Mouse (Mus musculus): ENCODE data around the gene Lamp1. TPM values are rescaled to one million over a fixed set of nuclear protein-coding genes. Genes with fewer than 3 reads are reported as not detected.

Gene Lamp1
- 531 TPM for polyA plus RNA-seq (2012; fragmentation: generic; extraction: Trizol)

DNA sequence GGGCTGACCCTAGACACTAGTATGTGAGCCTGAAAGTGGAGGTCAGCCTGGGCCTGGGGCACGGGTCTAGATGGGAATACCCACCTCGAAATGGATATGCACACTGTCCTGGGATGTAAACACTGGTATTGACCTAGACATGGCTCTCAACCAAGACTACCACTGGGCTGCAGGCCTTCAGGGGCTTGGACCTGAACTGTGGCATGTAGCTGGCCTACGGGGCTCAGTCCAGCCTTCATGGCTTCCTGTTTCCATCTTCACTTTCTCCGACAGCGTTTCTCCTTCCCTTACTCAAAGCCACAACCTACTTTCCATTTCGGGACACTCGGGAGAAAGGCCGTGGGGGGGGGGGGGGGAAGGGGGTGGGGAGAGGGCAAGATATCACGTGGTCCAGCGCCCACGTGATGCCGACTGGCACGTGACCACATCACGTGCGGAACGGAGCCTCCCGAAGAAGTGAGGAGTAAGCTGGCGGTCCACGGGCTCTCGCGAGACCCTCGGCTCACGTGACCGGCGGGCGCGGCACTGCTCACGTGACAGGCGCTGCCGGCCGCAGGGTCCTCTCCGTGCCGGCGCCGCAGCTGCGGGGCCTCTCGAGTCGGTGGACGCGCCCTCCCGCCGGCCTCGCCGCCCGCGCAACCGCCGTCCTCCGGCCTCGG is at the start of gene Lamp1:
TSS of gene Lamp1 (plus strand) at position 444 of the 659 bp plus-strand sequence.
- TF ChIP-seq MYOG (IDR thresholded peaks at IDR 0.05; ENCODE audit: control insufficient read depth in 1 of 3, insufficient read depth in 1 of 3, insufficient read length in 2 of 3, low read depth in 2 of 3) (peak in 1 of 3 experiments; percentile 67), TCF12 (IDR thresholded peaks at IDR 0.05; ENCODE audit: insufficient read depth, poor library complexity, severe bottlenecking) (no peak), MYOD1 (IDR thresholded peaks at IDR 0.05; ENCODE audit: control insufficient read depth in 1 of 3, insufficient read length in 2 of 3, low read depth in 2 of 3) (peak in 2 of 3 experiments; percentile 27 to 36), REST (IDR thresholded peaks at IDR 0.05; ENCODE audit: insufficient read depth, insufficient read length) (peak; percentile 30), E2F4 (IDR thresholded peaks at IDR 0.05; ENCODE audit: insufficient read depth) (no peak), TCF3 (IDR thresholded peaks at IDR 0.05; ENCODE audit: insufficient read length, low read depth) (no peak), POLR2AphosphoS2 (IDR thresholded peaks at IDR 0.05; ENCODE audit: insufficient read length, low read depth) (peak; percentile 70), MAX (IDR thresholded peaks at IDR 0.05; ENCODE audit: low read depth) (peak; percentile 68), POLR2A (IDR thresholded peaks at IDR 0.05; ENCODE audit: insufficient read length, low read depth) (peak; percentile 73), CEBPB (IDR thresholded peaks at IDR 0.05; ENCODE audit: insufficient read depth, poor library complexity, severe bottlenecking) (no peak), SRF (IDR thresholded peaks at IDR 0.05; ENCODE audit: control insufficient read depth, insufficient read length, low read depth) (no peak), USF1 (IDR thresholded peaks at IDR 0.05; ENCODE audit: low read depth) (peak; percentile 99)
- no peaks in the 10 kb centered on the region for H3K27me3 ChIP-seq (ENCODE audit: control insufficient read depth, insufficient read depth, insufficient read length)
- peak within 1 kb of the TSS; percentile 73 for H3ac ChIP-seq (ENCODE audit: control insufficient read depth, insufficient read length)
- H3K36me3 ChIP-seq (ENCODE audit: control insufficient read depth, insufficient read depth), result no peaks in the 10 kb centered on the region
- peak within 1 kb of the TSS; percentile 95 for H3K4me2 ChIP-seq (ENCODE audit: low read depth)
- H3K79me2 ChIP-seq (ENCODE audit: control insufficient read depth, insufficient read depth), result peaks cover 48% of the 10 kb centered on the region
- H3K4me3 ChIP-seq, result peak within 1 kb of the TSS; percentile 81

DNA sequence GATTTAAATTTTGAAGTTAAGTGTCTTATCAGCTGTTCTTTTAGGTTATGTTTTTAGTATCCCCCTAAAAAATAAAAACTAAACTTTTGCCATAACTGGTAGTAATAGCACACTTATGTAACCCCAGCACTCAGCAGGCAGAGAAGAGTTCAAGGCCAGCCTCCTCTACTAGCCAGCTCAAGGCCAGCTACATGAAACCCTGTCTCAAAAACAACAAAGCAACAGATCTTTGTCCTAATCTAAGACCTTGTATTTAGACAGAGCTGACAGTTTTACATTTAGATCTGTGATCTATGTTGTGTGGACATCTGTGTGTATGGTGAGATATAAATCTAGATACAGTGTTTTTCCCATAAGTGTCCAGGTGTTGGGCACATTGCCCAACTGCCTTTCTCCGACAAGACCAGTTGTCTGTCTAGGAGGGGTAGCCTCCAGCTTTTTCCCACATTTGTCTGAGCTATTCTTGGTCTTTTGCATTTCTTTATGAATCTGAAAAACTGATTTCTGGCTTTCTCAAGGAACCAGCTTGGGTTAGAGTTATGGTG is 49.5 kb upstream of the Lamp1 start:
- Histone ChIP-seq H3ac (ENCODE audit: control insufficient read depth, insufficient read length) (no peak overlapping the region), H3K27me3 (ENCODE audit: control insufficient read depth, insufficient read depth, insufficient read length) (no peaks in the 10 kb centered on the region), H3K36me3 (ENCODE audit: control insufficient read depth, insufficient read depth) (peaks cover 5% of the 10 kb centered on the region), H3K4me3 (no peak overlapping the region), H3K79me2 (ENCODE audit: control insufficient read depth, insufficient read depth) (peaks cover 86% of the 10 kb centered on the region), H3K4me2 (ENCODE audit: low read depth) (peak overlapping the region; percentile 39)
- no peak for TF ChIP-seq TCF12 (IDR thresholded peaks at IDR 0.05; ENCODE audit: insufficient read depth, poor library complexity, severe bottlenecking)
- no peak for TF ChIP-seq E2F4 (IDR thresholded peaks at IDR 0.05; ENCODE audit: insufficient read depth)
- no peak for TF ChIP-seq MAX (IDR thresholded peaks at IDR 0.05; ENCODE audit: low read depth)
- no peak for TF ChIP-seq USF1 (IDR thresholded peaks at IDR 0.05; ENCODE audit: low read depth)
- no peak for TF ChIP-seq SRF (IDR thresholded peaks at IDR 0.05; ENCODE audit: control insufficient read depth, insufficient read length, low read depth)
- no peak for TF ChIP-seq MYOG (IDR thresholded peaks at IDR 0.05; ENCODE audit: control insufficient read depth in 1 of 3, insufficient read depth in 1 of 3, insufficient read length in 2 of 3, low read depth in 2 of 3)
- TF ChIP-seq REST (IDR thresholded peaks at IDR 0.05; ENCODE audit: insufficient read depth, insufficient read length), result no peak
- no peak for TF ChIP-seq POLR2AphosphoS2 (IDR thresholded peaks at IDR 0.05; ENCODE audit: insufficient read length, low read depth)
- no peak for TF ChIP-seq TCF3 (IDR thresholded peaks at IDR 0.05; ENCODE audit: insufficient read length, low read depth)
- no peak for TF ChIP-seq POLR2A (IDR thresholded peaks at IDR 0.05; ENCODE audit: insufficient read length, low read depth)

DNA sequence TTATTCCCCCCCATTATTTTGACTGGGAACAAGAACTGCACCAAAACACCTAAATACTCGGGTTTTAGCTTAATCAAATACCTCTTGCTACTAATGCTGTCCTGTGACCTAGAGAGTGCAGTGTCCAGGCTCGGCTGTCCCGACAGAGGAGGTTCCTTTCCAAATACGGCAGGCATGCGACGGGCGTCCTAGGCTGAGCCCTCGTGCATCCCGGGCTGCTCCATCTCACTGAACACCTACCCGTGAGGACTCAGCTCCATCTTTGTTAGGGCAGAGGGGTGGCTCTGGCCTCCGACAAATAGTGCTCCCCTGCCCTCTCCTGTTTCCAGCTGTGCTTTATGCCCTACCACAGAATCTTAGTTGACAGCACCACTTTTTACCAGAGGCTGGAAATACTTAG is 47.0 kb upstream of the Lamp1 start:
- H3K4me2 ChIP-seq (ENCODE audit: low read depth), result no peak overlapping the region
- peaks cover 84% of the 10 kb centered on the region for H3K79me2 ChIP-seq (ENCODE audit: control insufficient read depth, insufficient read depth)
- peaks cover 10% of the 10 kb centered on the region for H3K36me3 ChIP-seq (ENCODE audit: control insufficient read depth, insufficient read depth)
- H3K27me3 ChIP-seq (ENCODE audit: control insufficient read depth, insufficient read depth, insufficient read length), result no peaks in the 10 kb centered on the region
- H3ac ChIP-seq (ENCODE audit: control insufficient read depth, insufficient read length), result no peak overlapping the region
- no peak overlapping the region for H3K4me3 ChIP-seq
- TF ChIP-seq POLR2A (IDR thresholded peaks at IDR 0.05; ENCODE audit: insufficient read length, low read depth), result no peak
- no peak for TF ChIP-seq MYOD1 (IDR thresholded peaks at IDR 0.05; ENCODE audit: control insufficient read depth in 1 of 3, insufficient read length in 2 of 3, low read depth in 2 of 3)
- TF ChIP-seq MYOG (IDR thresholded peaks at IDR 0.05; ENCODE audit: control insufficient read depth in 1 of 3, insufficient read depth in 1 of 3, insufficient read length in 2 of 3, low read depth in 2 of 3), result no peak
- TF ChIP-seq E2F4 (IDR thresholded peaks at IDR 0.05; ENCODE audit: insufficient read depth), result no peak
- TF ChIP-seq CEBPB (IDR thresholded peaks at IDR 0.05; ENCODE audit: insufficient read depth, poor library complexity, severe bottlenecking), result no peak
- no peak for TF ChIP-seq MAX (IDR thresholded peaks at IDR 0.05; ENCODE audit: low read depth)
- no peak for TF ChIP-seq USF1 (IDR thresholded peaks at IDR 0.05; ENCODE audit: low read depth)
- no peak for TF ChIP-seq REST (IDR thresholded peaks at IDR 0.05; ENCODE audit: insufficient read depth, insufficient read length)
- TF ChIP-seq TCF3 (IDR thresholded peaks at IDR 0.05; ENCODE audit: insufficient read length, low read depth), result no peak
- TF ChIP-seq SRF (IDR thresholded peaks at IDR 0.05; ENCODE audit: control insufficient read depth, insufficient read length, low read depth), result no peak
- TF ChIP-seq POLR2AphosphoS2 (IDR thresholded peaks at IDR 0.05; ENCODE audit: insufficient read length, low read depth), result no peak
- no peak for TF ChIP-seq TCF12 (IDR thresholded peaks at IDR 0.05; ENCODE audit: insufficient read depth, poor library complexity, severe bottlenecking)

DNA sequence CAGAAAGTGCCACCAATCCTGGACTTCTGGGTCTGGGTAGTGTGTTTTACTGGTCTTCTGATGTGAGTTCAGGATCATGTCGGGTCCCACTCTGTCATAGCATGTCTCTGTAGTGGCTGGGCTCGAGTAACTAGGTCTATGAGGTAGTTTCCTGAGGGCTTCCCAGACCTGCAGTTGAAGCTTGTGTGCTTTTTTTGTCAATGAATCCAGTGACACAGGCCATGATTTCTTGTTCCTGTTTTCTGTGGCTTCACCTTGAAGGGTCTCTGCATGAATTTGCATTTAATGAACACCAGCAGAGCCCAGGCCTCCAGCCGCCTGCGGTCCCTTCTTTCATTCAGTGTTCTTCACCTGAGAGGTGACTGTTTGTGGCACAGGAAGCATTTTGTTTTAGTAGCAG is 45.7 kb upstream of the Lamp1 start:
- H3K4me3 ChIP-seq, result no peak overlapping the region
- no peak overlapping the region for H3ac ChIP-seq (ENCODE audit: control insufficient read depth, insufficient read length)
- no peak for TF ChIP-seq TCF12 (IDR thresholded peaks at IDR 0.05; ENCODE audit: insufficient read depth, poor library complexity, severe bottlenecking)
- H3K27me3 ChIP-seq (ENCODE audit: control insufficient read depth, insufficient read depth, insufficient read length), result no peaks in the 10 kb centered on the region
- H3K4me2 ChIP-seq (ENCODE audit: low read depth), result no peak overlapping the region
- H3K36me3 ChIP-seq (ENCODE audit: control insufficient read depth, insufficient read depth), result peaks cover 14% of the 10 kb centered on the region
- H3K79me2 ChIP-seq (ENCODE audit: control insufficient read depth, insufficient read depth), result peaks cover 71% of the 10 kb centered on the region
